Mouse (Mus musculus): ENCODE results near the gene Nr1i3. TPM values are rescaled to one million over a fixed set of nuclear protein-coding genes. Genes with fewer than 3 reads are reported as not detected.
A peak's percentile ranks its signal among the peaks of the same experiment; 100 is the strongest.

Gene Nr1i3
- total RNA-seq, 2 experiments from 2014 or later: not detected

DNA sequence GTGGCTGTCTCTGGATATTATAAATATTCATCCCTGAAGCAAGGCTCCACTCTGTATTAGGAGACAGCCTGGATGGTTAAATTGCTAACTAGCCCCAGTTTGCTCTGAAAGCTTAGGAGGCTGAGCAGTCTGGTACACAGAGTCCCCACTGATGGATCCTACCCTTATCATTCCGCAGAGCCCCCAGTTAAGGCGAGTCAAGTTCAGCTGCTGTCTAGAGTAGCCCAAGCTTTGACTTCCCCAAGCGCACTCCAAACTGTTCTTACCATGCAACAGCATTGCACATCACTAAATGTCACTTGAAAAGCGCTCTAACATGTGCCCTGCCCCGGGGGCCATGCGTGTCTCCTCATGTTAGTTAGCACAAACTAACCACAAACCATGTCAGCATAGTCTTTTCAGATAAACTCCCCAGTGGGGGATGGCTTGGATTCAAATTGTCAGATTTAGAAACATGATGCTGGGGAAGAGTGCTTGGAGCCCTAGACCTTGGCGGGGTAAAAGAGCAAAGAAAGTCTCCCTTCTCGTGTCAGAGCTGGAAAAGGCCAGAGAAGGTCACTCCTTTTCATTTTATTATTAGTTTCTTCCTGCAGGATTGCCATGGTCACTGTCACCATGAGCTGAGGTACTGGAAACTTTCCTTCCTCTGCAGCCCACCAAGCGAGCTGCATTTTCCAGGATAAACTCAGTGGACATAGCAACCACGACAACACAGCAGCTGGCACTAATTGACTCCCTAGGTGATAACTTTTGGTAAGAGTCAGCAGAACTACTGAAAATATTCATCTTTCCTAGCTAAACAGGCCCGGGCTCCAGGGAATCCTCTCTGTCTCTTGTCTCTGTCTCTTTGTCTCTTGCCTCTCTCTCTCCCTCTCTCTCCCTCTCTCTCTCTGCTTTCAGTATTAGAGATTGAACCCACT lies 19.6 kb upstream of the Nr1i3 start:
- intact Hi-C loops (cut with DNase I; ENCODE audit: low total_unique reads): no loop called here
- no peak for DNase-seq

- DNase-seq: no peak
- intact Hi-C loops (cut with DNase I; ENCODE audit: low total_unique reads): no loop called here
Measured at GRCm38 (mm10) chr1:171195046-171195822, 18.5 kb upstream of the Nr1i3 start.

DNA sequence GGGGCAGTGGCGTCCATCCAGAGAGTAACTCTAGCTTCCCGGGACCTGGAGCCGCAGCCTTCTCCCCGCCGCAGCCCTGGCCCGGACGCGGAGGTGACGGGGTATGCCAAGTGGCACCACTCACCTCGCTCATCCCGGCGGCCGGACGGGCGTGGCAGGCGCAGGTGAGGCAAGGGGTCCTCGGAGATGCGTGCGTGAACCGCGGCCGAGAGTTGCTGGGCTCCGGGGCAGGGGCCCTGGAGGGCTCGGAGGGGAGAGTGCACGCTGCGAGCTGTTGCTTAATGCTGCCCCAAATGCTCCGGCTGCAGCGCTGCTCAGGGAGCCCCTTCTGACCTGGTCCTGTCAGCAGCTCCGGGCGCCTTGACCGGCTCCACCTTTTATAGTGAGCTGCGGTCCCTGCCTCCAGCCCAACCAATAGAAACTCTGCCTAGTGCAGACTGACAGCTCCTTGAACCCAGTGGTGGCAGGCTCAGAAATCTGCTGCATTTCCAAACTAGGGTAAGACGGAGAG lies 17.8 kb upstream of the Nr1i3 start, which contains the start of gene Pcp4l1:
Gene Pcp4l1, minus strand, starts transcription at position 382 of the 511 bp plus-strand sequence.
- intact Hi-C loops (cut with DNase I; ENCODE audit: low total_unique reads): no loop called here
- DNase-seq: peak; percentile 36

DNA sequence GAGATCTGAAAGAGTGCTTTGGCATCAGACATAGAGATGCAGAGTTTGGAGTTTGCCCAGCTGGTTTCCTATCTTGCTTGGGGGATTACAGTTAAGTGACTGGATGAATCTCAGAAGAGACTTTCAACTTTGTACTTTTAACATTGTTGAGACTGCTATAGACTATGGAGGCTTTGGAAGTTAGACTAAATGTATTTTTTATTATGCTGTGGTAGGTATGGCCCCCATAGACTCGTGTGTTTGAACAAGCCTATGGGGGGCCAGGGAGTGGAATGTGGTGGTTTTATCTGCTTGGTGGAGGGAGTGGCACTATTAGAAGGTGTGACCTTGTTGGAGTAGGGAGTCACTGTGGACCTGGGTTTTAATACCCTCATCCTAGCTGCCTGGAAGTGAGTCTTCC lies 14.2 kb upstream of the Nr1i3 start:
- no peak for DNase-seq
- intact Hi-C loops (cut with DNase I; ENCODE audit: low total_unique reads): no loop called here

DNA sequence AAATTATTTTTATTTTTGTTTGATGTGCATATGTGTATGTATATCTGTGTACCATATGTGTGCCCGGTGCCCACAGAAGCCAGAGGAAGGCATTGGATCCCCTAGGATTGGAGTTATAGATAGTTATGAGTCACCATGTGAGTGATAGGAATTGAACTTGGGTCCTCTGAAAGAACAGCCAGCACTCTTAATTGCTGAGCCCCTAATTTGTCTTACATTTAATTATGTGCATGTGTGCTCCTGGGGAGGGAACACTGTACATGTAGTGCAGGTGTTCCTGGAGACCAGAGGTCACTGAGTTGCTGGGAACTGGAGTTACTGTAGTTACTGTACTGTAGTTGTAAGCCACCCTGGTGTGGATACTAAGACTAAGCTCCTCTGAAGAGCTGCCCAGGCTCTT lies 13.0 kb upstream of the Nr1i3 start:
- DNase-seq: no peak
- intact Hi-C loops (cut with DNase I; ENCODE audit: low total_unique reads): no loop called here

DNA sequence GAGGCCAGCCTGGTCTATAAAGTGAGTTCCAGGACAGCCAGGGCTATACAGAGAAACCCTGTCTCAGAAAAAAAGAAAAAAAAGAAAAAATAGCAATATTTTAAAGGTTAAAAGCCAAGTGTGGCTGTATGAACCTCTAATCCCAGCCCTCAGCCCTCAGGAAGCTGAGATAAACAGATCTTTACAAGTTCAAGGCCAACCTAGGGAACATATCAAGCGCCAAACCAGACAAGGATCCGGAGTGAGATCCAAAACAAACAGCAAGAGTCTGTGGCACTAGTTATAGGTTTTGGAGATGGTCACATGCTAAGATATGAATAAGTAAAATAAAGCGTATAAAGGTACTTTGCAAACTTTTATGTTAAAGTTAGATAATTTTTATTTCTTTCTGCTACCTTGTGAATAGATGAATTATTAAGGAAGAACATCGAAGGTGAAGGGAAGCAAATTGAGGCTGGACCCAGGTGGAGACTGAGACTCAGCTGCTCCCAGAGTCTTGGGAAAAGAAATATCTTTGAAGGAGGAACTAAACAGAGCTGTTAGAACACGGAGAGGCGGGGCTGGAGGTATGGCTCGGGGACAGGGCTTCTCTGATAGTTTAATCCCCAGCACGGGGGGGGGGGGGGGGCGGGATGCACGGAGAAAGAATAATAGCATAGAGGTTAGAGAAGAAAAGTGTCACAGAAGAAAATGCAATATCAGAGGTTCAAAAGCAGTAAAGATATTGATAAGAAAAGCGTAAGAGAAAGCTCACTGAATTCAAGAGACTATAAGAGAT lies 10.1 kb upstream of the Nr1i3 start:
- DNase-seq: no peak
- intact Hi-C loops (cut with DNase I; ENCODE audit: low total_unique reads): no loop called here

- no peak for DNase-seq
- intact Hi-C loops (cut with DNase I; ENCODE audit: low total_unique reads): no loop called here
Measured at GRCm38 (mm10) chr1:171204249-171204644, 9.5 kb upstream of the Nr1i3 start.

DNA sequence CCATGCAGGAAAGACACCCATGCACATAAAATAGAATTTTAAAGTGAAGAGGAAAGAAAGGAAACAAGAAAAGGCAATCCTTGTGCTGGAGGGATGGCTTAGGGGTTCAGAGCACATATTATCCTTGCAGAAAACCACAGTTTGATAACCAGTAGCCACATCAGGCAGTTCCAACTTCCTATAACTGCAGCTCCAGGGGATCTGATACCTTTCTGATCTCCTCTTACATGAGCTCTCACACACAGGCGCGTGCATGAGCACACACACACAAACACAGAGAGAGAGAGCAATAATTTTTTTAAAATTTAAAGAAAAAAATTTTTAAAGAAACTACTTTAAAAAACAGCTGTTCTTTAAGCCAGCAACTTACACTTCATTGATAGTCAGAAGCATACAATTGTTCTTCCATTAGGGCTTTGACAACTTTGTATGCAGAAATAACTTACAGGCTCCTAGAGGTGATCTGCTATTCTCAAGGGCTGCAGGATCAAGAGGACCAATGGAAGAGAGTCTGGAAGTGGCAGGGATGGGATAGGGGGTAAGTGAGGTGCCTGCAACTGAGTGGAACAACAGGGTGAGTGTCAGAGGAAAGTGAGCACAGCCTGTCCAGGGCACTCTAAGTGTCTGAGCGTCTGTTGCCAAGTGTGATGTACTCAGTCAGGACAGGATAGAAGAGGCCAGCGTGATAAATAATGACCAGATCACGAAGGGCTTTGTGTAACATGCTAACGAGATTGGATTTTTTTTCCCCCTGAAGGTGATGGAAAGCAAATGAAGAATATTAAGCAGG lies 7.9 kb upstream of the Nr1i3 start:
- no peak for DNase-seq
- intact Hi-C loops (cut with DNase I; ENCODE audit: low total_unique reads): no loop called here

GRCm38 (mm10) chr1:171209409-171209808 lies 4.4 kb upstream of the Nr1i3 start:
- DNase-seq: no peak
- intact Hi-C loops (cut with DNase I; ENCODE audit: low total_unique reads): no loop called here

DNA sequence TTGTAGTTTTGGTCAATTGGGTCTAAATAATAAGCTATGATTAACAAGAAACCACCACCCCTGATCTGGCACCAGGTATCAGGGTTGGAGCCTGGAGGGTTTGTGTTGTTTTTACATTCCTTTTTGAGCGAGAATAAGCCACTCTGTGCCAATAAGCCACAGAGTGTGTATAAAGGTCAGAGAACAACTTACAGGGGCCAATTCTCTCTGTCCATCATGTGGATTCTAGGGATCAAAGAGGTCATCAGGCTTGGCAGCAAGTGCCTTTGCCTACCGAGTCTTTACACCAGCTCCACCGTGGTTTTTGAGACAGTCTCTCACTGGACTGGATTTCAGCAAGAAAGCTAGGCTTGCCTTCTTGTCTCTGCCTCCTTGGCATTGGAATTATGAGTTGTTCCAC lies 916 bp upstream of the Nr1i3 start:
- no peak for DNase-seq
- intact Hi-C loops (cut with DNase I; ENCODE audit: low total_unique reads): no loop called here

DNA sequence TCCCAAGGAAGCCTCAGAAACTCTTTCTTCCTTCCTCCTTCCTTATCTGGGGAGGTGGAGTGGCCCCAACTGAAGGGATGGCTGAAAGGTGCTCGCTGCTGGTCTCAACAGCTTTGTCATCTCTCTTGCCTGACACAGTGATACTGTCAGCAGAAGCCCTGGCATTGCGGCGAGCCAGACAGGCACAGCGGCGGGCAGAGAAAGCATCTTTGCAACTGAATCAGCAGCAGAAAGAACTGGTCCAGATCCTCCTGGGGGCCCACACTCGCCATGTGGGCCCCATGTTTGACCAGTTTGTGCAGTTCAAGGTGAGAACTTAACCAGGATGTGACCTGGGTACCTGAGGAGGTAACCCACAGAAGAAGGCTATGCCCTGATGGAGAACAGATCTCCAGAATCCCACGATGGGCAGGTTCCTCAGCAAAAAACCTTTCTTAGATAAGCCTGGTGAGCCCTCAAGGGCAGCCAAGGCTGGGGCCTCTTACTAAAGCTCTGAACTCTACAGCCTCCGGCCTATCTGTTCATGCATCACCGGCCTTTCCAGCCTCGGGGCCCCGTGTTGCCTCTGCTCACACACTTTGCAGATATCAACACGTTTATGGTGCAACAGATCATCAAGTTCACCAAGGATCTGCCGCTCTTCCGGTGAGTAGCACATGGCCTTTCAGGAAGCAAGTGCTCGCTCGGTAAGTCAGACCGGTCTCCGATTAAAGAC lies 2.6 kb downstream of the Nr1i3 start:
- intact Hi-C loops (cut with DNase I; ENCODE audit: low total_unique reads): loop anchor here (5.0 kb wide), 1 partner anchor 54 kb away; no protein-coding TSS in a partner anchor
- DNase-seq: no peak

DNA sequence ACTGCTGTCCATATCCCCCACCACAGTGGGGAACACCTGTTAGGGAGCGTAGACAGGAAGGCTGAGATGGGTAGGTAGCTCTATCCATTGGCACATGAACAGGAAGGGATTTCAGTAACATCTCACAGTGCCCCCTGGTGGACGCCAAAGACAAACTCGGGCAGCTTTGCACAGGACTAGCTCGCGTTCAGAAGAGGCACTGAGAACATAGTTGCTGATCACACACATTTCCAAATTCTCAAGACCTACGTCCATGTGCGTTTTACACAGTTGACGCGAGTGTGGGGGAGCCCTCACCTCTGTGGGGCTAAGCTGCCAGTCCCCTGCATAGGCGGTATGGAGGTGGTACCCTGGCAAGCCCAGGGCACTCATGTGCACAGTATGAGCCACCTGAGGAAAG lies 7.1 kb downstream of the Nr1i3 start:
- intact Hi-C loops (cut with DNase I; ENCODE audit: low total_unique reads): no loop called here
- DNase-seq: peak; percentile 80

DNA sequence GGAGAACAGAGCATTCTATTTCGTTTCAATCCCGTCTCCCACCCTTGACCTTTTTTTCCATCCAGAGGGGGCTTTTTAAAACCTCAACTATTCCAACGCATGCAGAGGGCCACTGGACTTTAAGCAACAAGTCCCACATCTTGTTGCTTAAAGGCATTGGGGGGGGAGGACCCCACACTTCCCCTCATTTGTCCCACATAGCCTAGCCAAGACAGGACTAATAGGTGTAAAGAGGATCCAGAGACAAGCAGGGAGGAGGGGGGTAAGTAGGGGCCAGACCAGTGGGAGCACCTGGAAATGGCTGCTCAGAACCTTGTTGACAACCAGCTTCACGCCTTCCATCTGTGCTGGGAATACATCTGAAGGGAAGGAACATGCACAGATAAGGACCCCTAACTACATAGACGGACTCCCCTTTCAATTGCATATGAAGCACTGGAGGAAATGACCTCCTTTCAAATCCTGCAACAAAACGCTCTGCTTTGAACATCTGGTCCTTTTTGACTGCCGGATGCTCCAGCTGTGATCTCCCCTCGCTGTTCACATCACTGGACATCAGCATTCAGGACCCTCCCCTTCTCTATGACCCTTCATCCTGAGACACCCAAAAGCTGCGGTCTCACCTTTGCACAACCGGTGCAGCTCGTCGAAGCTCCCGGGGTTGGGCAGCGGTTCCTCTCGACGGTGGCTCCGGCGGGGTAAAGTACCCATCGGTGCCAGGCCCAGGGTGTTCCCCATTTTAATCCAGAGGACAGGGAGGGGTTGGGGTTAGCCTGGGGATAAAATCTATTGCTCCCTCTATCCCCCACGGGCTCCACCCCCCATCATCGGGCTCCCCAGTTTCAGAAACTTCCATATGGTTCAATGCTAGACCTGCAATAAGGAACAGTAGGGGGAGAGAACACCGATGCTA lies 7.8 kb downstream of the Nr1i3 start:
- no peak for DNase-seq
- intact Hi-C loops (cut with DNase I; ENCODE audit: low total_unique reads): loop anchor here (2.0 kb wide), 1 partner anchor 37 kb away; no protein-coding TSS in a partner anchor

- intact Hi-C loops (cut with DNase I; ENCODE audit: low total_unique reads): loop anchor here (2.0 kb wide), 1 partner anchor 36 kb away; no protein-coding TSS in a partner anchor
- peak; percentile 91 for DNase-seq
Measured at GRCm38 (mm10) chr1:171222238-171223155, 8.7 kb downstream of the Nr1i3 start, which contains the start of gene Tomm40l. Tomm40l (minus strand) TSS chr1:171222514.

- DNase-seq: no peak
- intact Hi-C loops (cut with DNase I; ENCODE audit: low total_unique reads): loop anchor here (2.0 kb wide), 1 partner anchor 36 kb away; no protein-coding TSS in a partner anchor
Measured at GRCm38 (mm10) chr1:171223168-171223567, 9.4 kb downstream of the Nr1i3 start.

DNA sequence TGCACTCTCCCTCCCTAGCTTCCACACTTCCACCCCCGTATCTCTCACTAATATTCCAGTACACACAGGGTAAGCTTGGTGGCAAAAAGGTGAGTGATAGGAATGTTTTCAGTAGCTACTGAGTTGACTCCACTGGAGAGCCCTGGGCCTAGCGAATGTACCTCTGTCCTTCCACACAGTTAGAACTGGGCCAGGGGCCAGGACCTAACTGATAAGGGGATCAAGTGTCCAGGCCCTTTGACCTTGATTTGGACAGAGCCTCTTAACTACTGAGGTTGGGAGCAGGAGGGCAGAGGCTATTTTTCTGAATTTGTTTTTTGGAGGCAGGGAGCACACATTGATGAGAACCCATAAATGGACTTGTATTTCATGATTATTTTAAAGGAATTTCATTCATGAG lies 10.0 kb downstream of the Nr1i3 start:
- no peak for DNase-seq
- intact Hi-C loops (cut with DNase I; ENCODE audit: low total_unique reads): loop anchor here (2.0 kb wide), 1 partner anchor 35 kb away; no protein-coding TSS in a partner anchor

All from gastrocnemius, postnatal 14 days (tissue).